Mouse (Mus musculus): ENCODE results near the gene Pradc1. TPM values are rescaled to one million over a fixed set of nuclear protein-coding genes. Genes with fewer than 3 reads are reported as not detected.

Gene Pradc1
- 21.3 TPM for total RNA-seq (2023)

DNA sequence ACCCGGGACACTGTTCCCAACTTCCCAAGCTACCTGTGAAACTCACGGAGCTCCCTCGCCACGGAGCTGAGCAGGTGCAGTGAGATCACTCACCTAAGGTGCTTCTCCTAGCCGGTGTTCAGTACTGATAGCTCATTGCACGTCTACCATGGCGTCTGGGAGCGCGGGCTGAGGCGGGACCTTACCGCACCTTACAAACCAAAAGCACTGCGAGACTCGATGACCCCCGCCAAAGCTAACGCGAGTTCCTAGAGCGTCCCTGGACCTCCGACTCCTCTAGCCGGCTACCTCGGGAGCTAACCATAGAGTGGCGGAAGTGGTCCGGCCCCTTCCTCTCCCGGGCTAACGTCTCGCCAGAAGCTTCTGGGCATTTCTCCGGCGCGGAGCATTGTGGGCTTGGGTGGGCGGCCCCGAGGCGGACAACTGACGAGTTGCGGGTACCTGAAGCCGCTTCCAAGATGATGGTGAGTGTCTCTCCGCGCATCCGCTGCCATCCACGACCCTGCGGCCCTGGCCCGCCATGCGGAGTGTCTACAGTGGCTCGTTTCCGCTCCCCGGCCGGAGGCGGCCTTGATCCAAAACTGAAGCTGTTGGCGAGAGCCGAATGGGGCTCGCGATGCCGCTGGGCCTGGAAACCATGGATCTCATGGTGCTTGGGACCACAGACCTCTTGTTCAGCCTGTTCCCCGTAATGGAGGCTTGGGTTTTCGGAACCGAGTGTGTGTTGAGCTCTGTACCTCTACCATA, at the start of gene Pradc1:
Gene Pradc1, minus strand, starts transcription at position 307 of the 747 bp plus-strand sequence.

DNA sequence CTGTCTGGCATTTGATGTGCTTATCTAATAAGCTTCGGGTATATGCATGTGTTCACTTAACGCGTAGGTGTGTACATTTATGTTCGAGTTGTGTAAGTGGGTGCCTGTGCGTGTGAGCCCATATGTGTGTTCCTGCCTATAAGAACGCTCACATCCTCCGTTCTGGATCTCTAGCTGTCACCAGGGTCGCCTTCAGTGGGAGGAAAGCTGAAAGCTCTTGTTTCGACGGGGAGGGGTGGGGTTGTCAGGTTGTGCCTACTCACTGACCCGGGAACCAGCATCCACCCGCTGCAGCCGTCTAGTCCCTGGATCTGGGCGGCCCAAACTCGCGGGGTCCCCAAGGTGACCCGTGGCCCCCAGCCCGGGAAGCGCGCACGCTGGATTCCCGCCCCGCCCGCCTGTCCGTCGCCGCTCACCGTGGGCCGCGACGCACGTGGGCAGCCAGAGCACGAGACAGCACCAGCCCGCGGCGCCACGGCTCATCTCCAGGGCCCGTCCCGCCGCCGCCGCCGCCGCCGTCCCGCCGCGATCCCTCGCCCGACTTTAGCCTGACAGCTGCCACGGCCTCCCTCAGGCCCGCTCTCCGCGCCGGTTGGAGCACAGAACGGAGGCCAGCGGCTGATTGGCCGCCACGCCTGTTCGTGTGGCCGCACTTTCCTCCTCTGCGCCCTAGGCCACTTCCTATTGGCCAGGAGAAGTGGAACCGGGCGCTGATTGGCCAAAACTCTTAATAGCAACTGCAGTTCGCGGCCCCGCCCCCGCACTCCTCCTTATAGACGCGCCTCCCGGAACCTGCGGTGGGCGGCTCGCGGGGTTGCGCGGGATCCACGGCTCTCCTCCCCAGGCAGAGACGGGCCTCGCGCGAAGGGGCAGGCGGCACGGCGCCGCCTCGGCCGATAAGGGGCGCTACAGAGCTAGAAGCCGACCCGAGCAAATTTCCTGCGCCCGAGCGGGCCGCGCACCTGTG, 790 bp downstream of the Pradc1 start, which contains the start of gene Cct7:
Gene Cct7, plus strand, starts transcription at position 818 of the 967 bp plus-strand sequence.

DNA sequence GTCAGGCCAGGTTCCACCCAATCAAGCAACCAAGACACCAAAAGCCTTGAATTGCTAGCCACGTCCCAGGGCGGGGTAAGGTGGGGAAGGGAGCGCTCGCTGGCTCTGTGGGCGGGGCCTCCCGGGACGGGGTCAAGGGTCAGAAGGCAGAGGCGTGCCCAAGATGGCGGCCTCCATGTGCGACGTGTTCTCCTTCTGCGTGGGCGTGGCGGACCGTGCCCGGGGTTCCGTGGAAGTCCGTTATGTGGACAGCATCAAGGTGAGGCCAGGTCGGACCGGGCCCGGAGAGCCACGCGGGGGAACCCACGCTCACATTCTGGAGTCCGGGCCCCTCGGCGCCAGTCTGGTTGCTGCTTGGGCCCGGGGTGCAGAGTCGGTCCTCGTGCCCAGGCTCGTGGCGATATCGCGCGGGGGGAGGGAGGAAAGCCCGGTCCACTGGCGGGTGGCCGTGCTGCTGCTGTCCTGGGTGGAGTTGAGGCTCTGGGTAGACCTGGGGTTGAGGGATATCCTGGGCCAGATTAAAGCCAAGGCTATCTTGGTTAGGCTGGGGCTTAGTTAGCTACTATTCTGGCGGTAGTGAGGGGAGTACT, 19.8 kb downstream of the Pradc1 start, which contains the start of gene Smyd5:
Gene Smyd5, plus strand, starts transcription at position 148 of the 590 bp plus-strand sequence.

DNA sequence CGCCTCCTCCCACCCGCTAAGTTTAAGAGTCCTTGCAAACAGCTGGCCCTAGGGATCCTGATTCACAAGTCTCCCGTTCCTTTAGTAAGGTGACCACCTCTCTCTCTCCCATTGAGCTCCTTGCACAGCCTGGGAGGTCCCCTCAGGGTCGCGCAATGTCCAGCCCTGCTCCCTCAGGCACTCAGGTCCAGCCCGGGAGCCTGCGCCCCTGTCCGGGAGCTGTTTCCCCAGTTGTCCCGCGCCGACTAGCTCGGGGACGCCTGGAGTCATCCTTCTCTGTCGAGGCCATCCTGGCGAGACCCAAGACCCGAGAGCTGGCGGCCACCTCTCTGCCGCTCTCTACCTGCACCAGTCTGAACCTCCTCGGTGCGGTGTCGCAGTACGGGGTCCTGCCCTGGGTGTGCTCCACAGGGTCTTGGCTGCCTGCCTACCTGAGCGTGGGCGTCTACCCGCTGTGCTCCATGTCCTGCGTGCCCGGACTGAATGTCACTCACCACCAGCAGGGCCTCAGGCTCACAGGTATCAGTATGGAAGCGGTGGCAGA, 27.9 kb downstream of the Pradc1 start, which contains the start of gene Noto:
Gene Noto, plus strand, starts transcription at position 51 of the 544 bp plus-strand sequence.

Other genes starting within 250 kb of the Pradc1 start
- 5.7 TPM for gene Sfxn5, start 118.5 kb downstream of the Pradc1 start, total RNA-seq (2023)
- gene Rab11fip5, start 77.3 kb downstream of the Pradc1 start, total RNA-seq (2023) = 1.6 TPM
- gene Noto, start 28.1 kb downstream of the Pradc1 start, total RNA-seq (2023) = not detected
- gene Smyd5, start 20.0 kb downstream of the Pradc1 start, total RNA-seq (2023) = 46.2 TPM
- 191 TPM for gene Cct7, start 456 bp downstream of the Pradc1 start, total RNA-seq (2023)
- gene Fbxo41, start 51.0 kb upstream of the Pradc1 start, total RNA-seq (2023) = not detected
- gene Egr4, start 61.6 kb upstream of the Pradc1 start, total RNA-seq (2023) = 0.26 TPM
- 4.2 TPM for gene Alms1, start 135.6 kb upstream of the Pradc1 start, total RNA-seq (2023)

All from CD4-positive naive resting alpha-beta T cell, adult 76 days (primary cell).